Mouse (Mus musculus) heart, adult 8-10 months (tissue): ENCODE measurements around the gene Casq2. TPM values are rescaled to one million over a fixed set of nuclear protein-coding genes. Genes with fewer than 3 reads are reported as not detected.

Source experiments
- DNase-seq: peaks from one replicate; pipeline ENCODE4 v3.0.0; 2022; ENCODE audit warnings: low spot score
- total RNA-seq, 4 experiments: library from RNA; stranded (reverse); gene quantifications; 2 replicates each; pipeline ENCODE4 v1.2.4; 2022

Casq2 gene
- total RNA-seq, 4 experiments from 2014 or later: 901 to 1,105 (median 935) TPM

DNA sequence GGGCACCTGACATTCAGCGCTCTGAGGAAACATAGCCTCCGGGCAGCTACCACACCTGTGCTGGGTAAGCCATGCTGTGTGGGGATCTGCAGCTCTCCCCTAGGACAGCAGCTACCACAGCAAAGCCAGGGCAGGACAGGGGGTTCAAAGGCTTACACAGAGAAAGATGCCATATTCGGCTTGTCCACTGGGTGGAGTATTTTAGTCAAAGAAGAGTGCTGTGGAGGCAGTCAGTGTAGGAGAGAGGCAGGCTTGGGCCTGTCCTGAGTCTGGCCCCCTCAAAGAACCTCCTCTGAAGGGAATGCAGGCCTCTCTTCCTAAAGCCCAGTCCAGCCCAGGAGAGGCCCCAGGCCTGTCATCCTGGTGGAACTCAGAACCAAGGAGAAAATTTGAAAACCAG, 4.4 kb upstream of the Casq2 start:
- peak; percentile 85 for DNase-seq

DNA sequence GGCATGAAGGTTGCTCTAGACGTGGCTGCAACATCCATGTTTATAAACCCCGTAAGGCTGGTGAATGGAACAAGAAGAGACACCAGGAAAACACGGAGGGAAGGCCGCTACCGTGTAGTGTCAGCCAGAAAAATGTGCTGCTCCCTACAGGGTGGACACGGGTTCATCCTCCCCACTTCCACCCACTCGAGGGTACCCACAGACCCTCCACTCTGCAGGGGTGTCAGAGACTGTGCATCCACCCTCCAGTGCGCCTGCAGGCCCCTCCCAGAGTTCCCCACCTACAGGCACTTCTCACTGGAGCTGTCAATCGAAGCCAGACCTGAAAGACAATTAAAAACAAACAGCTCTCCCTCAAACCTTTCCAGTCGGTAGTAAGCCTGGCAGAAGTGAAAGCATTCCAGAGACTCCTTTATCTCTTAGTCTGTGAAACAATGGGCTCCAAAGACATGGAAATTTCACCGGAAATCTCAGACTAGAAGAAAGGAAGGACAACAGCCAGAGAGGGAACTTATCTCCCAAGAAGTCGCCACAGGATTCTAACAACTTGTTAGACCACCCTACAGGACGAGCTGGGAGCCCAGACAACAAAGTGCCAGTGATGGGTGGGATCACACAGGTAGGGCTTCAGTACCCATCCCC, 2.5 kb upstream of the Casq2 start:
- no peak for DNase-seq

DNA sequence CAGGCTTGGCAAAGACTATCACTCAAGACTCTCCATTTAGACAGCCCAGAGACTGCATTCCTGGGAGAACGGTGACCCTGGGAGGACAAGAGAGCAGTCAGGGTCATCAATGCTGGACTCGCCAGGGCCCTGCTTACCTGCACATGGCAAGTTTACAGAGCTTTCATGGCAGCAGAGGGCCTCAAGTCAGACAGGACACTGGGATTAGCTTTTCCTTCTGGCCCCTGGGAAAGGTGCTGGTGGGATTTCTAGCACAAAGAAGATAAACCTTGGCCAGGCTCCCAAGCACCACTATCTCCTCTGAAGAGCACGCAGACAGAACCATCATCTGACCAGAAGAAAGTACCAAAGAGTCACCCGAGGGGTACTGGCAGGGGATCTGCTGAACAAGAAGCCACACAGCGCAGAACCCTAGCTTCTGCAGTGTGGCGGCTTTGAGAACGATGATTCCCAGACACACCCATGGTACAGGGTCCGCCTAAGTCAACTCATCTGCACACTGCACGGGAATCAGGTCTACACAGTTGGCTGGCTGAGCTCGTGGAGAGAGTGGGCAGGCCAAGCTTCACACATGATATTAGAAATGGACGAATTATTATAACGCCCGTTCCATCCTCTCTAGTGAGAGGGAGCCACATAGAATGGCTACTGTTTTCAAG, 1.3 kb upstream of the Casq2 start:
- DNase-seq: no peak

DNA sequence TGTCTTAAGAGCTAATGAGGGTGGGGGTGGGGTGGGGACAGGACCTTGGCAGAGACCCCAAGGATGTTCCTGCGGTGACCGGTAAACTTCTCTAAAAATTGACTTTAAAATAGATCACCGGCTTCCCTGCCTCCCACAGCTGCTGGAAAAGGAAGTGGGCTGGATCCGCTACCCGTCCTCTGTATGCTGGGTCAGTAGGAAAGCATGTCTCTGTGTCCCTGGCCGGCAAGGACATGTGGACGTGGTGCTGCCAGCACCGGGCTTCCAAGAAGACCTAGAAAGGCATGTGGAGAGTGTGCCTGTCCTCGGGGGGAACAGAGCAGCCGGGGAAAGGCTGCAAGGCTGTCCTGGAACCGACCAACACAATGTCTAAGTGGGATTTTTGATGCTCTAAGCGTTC, 496 bp upstream of the Casq2 start:
- DNase-seq: peak; percentile 64

DNA sequence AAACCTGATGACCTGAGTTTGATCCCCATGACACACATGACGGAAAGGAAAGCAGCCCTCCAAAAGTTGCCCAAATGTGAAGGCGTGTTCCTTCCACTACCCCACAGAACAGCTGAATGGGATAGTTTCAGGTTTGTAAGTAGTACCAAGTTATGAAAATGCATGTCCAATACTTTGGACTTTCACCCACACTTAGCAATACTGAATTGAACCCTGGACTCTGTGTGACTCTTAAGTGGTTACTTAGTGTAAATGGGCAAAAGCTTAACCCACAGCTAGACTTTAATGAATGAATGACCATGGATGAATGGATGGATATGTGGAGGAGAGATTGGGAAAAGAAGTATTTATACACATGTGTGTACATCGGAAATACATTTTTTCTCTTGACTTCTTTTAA, 8.6 kb downstream of the Casq2 start:
- DNase-seq: no peak

DNA sequence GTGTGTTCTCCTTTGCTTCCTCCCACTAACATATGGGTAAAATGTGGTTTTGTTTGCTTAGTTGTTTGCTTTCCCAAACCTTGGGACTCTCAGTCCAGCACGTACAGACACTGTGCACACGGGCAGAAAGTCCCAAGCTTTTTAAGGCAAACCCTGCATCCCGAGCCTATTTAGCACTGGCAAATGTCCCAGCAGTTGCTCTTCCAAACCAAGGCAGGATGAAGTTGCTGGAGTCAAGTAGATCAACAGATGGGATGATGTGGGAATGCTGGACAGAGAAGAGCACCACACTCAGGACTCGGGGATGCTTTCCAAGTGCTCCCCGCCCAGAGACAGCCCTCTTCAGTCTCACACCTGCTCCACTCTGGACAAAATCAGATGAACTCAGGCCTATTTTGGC, 9.2 kb downstream of the Casq2 start:
- peak; percentile 50 for DNase-seq

DNA sequence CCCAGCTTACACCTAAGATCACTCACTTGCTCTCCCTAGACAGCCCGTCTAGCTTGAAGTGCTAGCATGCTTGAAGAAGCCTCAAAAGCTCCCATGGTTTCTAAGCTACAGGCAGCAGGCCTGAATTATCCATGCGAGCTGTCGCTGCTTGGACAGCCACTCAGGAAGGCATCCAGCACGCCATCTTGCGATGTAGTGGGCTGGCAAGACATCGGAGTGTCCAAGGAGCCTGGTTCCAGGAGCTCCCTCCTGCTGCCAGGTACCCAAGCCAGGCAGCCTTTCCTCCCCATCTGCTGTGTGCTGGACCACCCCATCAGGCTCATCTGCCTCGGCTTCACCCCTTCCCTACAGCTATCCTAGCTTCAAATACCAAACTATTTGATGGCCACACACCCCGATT, 10.2 kb downstream of the Casq2 start:
- DNase-seq: no peak

DNA sequence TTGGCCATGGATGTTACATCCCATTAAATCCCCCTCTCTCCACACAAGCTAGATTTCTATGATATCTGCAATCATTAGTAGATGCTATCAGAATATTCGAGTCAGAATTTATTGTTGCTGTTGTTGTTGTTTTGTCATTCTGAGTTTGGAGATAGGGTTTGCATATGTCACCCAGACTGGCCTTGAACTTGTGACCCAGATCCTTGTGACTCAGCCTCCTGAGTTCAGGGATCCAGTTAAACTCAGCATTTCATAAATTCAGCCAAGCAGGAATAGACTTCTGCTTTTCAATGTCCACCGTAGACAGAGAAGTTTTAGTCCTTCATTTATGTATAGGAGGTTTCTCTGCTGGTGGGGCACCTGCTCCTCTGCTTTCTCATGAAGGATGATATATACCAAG, 10.8 kb downstream of the Casq2 start:
- DNase-seq: no peak

DNA sequence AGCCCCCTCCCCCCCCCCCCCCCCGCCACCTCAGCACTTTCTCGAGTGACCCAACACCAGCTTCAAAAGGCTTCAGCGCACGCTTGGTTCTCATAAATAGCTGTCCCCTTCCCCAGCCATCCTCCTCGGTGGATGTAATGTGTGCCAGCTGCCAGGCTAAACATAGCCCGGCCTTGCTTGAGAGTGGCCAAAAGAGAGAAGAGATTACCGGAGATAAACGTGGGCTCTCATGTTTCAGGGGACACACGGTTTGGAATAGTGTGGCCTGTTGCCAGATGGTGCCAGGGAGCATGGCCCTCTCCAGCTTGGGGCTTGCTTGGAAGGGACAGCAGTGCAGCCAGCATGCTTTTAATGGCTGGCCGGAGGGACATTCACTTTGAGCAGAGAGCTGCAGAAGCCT, 13.0 kb downstream of the Casq2 start:
- DNase-seq: peak; percentile 58

DNA sequence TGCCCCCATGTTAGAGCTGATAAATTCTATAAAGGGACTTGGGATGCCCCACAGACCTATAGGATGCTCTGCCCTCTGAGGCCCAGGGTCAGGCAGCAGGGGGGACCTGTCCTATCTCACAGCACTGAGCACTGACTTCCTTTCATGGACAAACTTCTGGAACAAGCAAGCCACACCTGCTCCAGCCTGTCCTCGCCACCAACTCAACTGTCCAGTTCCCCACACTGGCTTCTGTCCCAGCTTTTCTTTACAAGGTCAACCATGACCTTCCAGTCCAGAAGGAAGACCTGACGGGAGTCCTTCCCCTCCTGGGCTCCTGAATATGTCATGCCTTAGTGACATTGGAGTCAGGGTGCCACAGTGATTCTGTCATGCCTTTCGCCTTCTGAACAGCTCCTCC, 13.6 kb downstream of the Casq2 start:
- peak; percentile 41 for DNase-seq

DNA sequence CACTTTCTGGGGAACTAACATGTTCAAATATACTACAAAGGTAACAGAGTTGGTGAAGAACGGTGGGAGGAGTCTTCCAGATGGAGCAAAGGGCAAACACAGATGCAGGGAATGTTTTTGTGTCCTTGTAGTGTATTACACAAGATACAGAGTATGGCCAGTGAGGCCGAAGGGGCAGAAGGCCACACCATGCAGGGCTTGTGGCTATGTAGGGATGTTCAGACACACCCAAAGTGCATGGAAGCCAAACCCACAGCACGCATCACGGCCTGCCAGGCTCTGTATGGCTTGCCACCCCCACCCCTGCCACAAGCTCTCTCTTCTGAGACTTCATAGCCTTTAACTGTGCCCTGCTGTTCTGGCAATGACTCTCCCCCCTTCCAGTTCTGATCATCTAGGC, 15.2 kb downstream of the Casq2 start:
- no peak for DNase-seq

DNA sequence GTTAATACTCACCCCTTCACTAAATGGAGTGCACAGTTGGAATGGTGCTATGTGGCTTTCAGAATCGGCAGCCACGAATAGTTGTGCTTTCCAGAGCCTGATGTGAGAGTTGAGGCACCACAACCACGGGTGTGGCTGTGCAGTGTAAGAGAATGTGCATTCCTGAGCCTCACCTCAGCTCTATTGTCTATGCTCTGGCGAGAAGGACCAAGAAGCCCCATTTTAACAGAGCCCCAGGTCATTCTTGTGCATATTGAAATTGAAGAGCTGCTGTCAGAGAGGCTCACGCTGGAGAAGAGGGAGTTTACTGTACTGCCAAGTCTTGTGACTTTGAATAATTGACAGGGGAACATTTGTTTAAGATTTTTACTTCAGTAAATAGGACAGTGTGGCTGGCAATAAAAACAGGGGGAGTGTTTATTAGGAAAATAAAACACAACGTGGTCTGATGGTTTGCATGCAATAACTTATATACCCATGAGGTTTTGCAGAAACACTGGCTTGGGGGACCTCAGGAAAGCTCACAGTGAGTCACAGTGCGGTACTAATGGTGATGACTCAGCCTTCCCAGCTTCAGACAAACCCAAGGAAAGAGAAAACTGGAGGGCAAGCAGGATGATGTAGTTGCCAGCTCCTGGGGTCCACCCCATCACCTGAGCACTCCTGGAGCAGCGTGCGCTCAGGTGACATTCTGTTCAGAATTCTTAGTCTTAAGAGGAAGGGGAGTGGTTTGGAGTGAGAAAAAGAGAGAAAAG, 17.8 kb downstream of the Casq2 start:
- DNase-seq: no peak

DNA sequence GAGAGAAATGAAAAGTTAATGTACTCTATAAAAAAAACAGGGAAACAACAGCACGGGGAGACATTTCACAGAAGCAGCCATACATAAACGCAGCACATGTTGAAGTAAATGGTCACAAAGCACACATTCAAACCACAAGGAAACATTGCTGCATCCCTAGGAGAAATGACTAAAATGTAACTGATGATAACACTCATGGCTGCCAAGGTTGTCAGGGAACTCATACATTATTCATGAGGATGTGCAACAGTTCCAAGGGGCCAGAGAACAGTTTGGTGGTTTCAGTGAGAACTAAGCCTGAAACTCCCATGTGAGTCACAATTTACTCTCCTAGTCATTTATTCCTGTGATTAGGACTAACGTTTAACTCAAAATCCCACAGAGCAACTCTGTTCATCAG, 22.0 kb downstream of the Casq2 start:
- no peak for DNase-seq

DNA sequence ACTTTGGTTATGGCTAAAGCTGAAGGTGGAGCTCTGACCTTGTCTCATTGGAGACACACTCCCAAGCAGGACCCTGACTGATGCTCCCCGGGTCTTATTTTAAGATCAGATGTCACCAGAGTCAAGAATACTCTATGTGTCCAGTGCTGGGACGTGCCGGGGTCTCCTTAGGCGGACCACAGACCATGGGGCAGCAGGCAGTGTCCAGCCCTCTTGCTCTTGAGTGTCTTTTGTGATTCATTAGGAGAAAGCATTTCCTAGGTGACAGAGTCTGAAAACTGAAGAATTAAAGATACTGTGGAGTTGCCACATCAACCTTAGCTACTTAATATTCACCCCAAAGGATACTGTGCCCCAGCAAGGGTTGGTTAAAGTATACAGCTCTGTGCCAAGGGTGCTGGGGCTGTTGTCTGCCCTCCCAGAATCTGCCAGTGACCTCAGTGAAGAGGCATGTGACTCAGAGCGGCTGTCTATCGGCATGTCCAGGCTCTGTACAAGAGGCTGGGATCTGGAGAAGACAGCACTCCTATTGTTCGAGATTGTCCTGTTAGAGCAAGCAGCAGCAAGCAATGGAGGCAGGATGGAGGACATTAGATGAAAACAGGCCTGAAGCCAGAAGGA, 25.9 kb downstream of the Casq2 start:
- DNase-seq: no peak

DNA sequence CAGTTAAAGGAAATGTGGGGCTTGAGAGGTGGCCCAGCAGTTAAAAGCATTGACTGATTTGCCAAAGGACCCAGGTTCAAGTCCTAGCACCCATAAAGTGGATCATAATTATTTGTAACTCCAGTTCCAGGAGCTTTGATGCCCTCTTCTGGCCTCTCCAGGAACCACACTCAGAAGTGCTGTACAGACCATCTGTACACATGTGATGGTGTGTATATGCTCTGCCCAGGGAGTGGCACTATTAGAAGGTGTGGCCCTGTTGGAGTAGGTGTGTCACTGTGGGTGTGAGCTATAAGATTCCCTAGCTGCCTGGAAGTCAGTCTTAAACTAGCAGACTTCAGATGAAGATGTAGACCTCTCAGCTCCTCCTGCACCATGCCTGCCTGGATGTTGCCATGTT, 34.7 kb downstream of the Casq2 start:
- no peak for DNase-seq

DNA sequence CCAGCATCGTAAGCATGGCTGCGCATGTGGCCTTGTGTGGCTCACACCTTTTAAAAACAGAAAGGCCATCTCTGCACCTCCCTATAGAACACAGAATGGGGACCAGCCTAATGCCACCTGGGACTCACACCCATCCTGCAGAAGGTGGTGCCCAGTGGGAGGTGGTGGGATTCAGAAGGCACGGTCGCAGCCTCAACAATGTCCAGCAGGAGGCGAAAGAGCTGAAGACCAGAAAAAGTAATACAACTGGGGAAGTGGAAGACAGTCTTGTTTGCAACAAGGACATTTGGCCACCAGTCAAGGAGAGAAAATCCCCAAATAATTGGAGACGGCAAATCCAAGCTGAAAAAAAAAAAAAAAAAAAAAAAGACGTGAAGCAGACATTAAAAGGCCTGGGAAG, 35.8 kb downstream of the Casq2 start:
- DNase-seq: no peak

DNA sequence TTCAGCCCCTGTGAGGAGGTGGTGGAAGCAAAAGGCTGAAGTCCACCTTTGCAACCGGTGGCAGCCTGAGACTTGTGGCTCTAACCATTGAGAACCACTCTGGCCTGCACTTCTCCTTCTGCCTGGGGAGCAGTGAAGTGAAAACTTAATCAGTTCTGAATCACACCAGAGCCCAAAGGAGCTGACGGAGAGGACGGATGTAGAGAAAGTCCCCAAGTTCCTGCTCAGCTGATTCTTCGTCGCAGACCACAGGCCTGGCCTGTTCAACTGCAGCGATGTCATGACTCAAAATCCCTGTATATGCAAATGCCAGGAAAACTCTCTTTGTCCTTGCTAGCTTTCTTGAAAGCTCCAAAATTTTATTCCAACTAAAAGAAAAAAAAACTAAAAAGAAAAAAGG, 37.4 kb downstream of the Casq2 start:
- DNase-seq: no peak

DNA sequence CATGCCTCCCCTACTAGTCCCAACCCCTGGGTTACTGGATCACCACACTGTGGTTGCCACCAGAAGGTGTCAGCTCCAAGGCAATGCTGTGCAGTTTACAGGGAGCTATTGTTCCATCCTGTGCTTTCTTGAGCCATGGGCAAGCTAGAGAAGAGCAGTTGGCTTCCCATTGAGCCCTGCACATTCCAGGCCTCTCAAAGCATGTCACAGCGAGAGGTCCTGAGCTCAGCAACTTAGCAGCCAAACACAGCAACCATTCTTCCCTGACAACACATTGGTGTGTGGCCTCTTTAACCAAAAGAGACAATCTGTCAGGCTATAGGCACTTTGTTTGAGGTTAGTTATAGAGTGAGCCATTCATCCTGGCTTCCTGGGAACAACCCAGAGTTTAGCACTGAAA, 39.3 kb downstream of the Casq2 start:
- no peak for DNase-seq

DNA sequence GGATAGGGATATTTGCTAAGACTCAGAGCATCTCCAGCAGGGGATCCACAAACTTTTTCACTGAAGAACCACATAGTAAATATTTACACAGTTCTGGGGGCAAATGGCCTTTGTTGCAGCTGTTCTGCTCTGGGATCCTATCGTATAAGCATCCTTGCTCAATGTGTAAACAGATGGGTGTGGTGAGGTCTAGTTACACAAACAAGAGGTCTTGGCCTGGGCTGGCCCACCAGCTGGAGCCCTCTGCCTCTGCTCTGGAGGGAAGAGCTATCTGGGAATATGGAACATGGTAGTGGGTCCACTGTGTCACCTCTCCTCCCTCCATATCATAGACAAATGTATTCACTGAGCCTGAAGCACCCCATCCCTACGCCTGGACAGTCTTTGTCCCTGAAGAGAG, 40.9 kb downstream of the Casq2 start:
- no peak for DNase-seq

DNA sequence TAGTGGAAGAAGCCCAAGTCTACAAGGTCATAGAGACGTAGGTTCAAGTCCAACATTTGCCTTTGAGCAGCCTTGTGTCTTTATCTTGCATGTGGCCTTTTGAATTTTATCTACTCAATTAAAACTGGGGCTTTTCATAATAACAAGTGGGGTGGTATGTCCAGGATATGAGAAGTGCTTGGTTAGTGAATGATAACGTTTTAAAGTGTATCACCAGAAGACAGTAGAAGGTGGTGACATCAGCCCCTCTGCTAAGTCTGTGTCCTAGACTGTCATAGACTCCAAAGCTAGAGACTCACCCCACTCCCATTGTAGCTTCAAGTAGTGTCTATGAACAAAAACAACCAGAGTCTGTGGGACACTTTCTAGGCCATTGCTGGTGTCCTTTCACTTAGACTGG, 42.0 kb downstream of the Casq2 start:
- no peak for DNase-seq

DNA sequence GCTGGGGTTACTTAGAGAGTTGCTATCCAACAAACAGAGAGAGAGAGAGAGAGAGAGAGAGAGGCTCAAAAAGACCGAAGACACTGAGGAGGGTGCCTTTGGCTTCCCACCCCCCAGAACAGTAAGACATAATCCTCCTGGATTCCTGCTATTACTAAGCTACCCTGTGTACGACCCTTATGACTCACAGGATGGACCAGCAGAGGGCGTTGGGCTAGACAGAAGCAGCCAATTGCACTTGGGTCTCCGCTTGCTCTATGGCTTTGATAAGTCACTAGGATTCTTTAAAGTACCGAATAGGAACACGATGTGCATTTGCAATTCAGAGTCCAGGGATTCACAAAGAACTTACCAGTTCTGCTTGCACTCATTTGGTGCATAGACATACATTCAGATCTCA, 44.3 kb downstream of the Casq2 start:
- peak; percentile 21 for DNase-seq

DNA sequence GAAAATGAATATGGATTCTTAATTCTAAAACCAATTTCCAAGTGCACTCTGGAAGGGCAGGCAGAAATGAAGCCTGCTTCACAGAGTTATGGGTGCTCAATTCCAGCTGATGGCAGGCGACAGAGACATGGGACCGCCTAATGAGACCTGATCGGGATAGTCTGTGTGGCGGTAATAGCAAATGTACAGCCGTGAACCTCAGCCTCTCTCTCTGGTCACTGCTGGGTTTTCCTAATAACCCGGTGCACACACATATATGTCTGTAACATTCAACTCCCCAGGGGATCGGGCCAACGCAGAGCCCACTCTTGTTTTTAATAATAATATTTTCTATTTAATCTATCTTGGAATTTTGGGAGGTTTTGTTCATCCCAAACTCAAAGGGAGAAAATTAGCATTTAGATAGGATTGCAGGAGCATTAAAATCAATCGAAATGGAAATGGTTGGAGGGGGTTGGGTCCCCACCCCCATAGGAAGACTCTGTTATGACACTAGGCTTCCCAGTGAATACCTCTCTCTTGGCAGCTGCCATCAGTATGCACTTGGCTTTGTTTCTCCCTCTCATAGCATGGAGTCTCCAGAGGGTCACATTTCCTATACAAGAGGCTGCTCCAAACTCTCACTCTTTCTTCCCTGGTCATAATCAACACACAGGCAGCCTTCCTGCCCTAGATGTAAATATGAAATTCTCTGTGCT, 45.6 kb downstream of the Casq2 start:
- no peak for DNase-seq
